Mouse (Mus musculus): ENCODE measurements around the gene Olfr399. TPM values are rescaled to one million over a fixed set of nuclear protein-coding genes. Genes with fewer than 3 reads are reported as not detected.

Olfr399 gene
- polyA plus RNA-seq (2014; fragmentation: Nextera tagmentation; extraction: Ambion mirVana): not detected in 2 replicates

DNA sequence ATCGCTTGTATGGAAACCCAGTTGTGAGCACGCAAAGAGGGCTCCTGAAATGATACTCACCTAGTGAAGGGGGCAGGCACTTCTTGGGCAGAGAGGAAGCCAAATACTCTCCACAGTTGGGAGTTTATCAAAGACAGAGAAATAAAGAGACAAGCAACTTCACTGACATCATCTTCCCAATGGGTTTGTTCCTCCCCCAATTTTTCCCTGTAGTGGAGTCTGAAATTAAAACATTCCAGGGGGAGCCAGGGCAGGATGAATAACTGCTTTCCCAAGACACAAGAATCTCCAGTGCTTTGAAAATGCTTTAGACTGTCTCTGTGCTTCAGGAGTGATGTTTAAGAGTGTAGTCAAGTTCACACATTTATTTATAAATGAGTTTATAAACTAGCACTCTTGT lies at the start of gene Olfr399, which contains the start of gene Olfr139:
Olfr399 (minus strand) TSS at position 165 of the 400 bp plus-strand sequence.
Olfr139 (minus strand) TSS at position 101 of the 400 bp plus-strand sequence.
- DNase-seq (ENCODE audit: low spot score) (no peak), ATAC-seq (no peak)
- Histone ChIP-seq H3K4me1 (ENCODE audit: control insufficient read depth, insufficient read depth, low read length) (no peaks in the 10 kb centered on the region), H3K9me3 (replicated peaks; ENCODE audit: control insufficient read depth, low read length) (peaks cover 8% of the 10 kb centered on the region; the same call in 1 of the 2 replicates), H3K27me3 (replicated peaks; ENCODE audit: control insufficient read depth, insufficient read depth, low read length) (no peaks in the 10 kb centered on the region), H3K27ac (ENCODE audit: low read depth, low read length) (no peak within 1 kb of the TSS), H3K9ac (ENCODE audit: low read length) (no peak within 1 kb of the TSS), H3K4me2 (ENCODE audit: low read length) (no peak within 1 kb of the TSS), H3K36me3 (ENCODE audit: control insufficient read depth, insufficient read depth, low read length) (no peaks in the 10 kb centered on the region), H3K4me3 (ENCODE audit: low read depth, low read length) (no peak within 1 kb of the TSS)
- WGBS: 75% methylated on average over 2 of the region's 2 CpGs

DNA sequence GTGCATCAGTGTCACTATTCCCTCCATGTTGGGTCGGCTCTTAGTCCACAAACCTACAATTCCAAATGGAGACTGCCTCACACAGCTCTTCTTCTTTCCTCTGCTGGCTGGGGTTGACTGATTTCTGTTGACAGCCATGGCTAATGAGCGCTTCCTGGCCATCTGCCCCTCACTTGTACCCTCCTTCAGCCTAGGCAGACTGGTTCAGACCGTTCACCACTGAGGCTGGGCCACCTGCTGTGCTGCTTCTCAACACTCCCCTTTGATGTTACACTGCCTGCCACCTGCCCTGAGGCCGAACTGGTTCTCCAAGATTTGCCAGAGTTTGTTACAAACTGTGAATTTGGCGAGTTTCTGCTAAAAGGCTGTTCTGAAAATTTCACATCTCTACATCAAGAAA lies 48.7 kb upstream of the Olfr399 start:
- Histone ChIP-seq H3K9me3 (replicated peaks; ENCODE audit: control insufficient read depth, low read length) (peaks cover 8% of the 10 kb centered on the region; the same call in 1 of the 2 replicates), H3K9ac (ENCODE audit: low read length) (no peak overlapping the region), H3K36me3 (ENCODE audit: control insufficient read depth, insufficient read depth, low read length) (no peaks in the 10 kb centered on the region), H3K4me1 (ENCODE audit: control insufficient read depth, insufficient read depth, low read length) (no peaks in the 10 kb centered on the region), H3K4me2 (ENCODE audit: low read length) (no peak overlapping the region), H3K4me3 (ENCODE audit: low read depth, low read length) (no peak overlapping the region), H3K27ac (ENCODE audit: low read depth, low read length) (no peak overlapping the region), H3K27me3 (replicated peaks; ENCODE audit: control insufficient read depth, insufficient read depth, low read length) (no peaks in the 10 kb centered on the region)
- ATAC-seq (no peak), DNase-seq (ENCODE audit: low spot score) (no peak)
- WGBS: 44% methylated on average over 5 of the region's 5 CpGs

DNA sequence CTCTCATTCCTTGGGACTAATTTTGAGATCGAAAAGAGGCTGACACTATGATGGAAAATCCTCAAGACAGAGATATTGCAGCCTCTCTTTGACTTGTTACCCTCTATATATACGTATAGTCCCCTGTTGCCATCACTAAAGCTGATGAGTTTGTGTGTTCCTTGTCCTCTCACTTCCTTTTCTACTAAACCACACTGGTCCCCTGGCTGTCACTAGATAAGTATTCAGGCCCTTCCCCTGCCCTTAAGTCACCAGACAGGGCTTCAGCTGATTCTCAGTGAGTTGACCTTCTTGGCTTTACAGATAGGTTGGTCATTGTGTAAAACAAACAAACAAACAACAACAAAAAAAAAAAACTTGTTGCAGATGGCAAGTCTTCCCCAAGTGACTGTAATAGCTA lies 45.1 kb upstream of the Olfr399 start:
- no peaks in the 10 kb centered on the region for H3K4me1 ChIP-seq (ENCODE audit: control insufficient read depth, insufficient read depth, low read length)
- H3K9ac ChIP-seq (ENCODE audit: low read length): no peak overlapping the region
- no peaks in the 10 kb centered on the region for H3K27me3 ChIP-seq (replicated peaks; ENCODE audit: control insufficient read depth, insufficient read depth, low read length)
- no peak for DNase-seq (ENCODE audit: low spot score)
- H3K36me3 ChIP-seq (ENCODE audit: control insufficient read depth, insufficient read depth, low read length): no peaks in the 10 kb centered on the region
- ATAC-seq: no peak
- no peak overlapping the region for H3K27ac ChIP-seq (ENCODE audit: low read depth, low read length)
- H3K9me3 ChIP-seq (replicated peaks; ENCODE audit: control insufficient read depth, low read length): peaks cover 6% of the 10 kb centered on the region; the same call in 1 of the 2 replicates
- WGBS: 44% methylated on average over 2 of the region's 2 CpGs
- no peak overlapping the region for H3K4me2 ChIP-seq (ENCODE audit: low read length)
- H3K4me3 ChIP-seq (ENCODE audit: low read depth, low read length): no peak overlapping the region

DNA sequence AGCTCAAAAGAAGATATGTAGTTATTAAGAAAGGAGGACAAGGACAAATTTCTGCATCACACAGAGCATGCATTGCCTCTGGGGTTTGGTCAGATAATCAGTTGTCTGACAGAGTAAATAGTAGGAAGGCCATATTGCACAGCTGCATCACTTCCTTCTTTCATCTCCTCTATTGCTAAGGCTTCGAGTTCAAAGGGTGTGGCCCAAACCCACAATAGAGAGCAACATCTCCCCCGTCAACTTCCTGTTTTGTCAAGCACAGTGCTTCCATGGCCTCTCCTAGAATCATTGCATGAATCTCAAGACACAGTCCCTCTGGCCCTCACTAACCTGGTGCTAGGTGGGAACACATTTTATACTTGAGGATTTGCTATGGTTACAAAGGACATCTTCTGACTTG lies 44.3 kb upstream of the Olfr399 start:
- DNase-seq (ENCODE audit: low spot score) (no peak), ATAC-seq (no peak)
- 72% methylated on average over 2 of the region's 2 CpGs for WGBS
- Histone ChIP-seq H3K9ac (ENCODE audit: low read length) (no peak overlapping the region), H3K9me3 (replicated peaks; ENCODE audit: control insufficient read depth, low read length) (peaks cover 6% of the 10 kb centered on the region; the same call in 1 of the 2 replicates), H3K27ac (ENCODE audit: low read depth, low read length) (no peak overlapping the region), H3K4me3 (ENCODE audit: low read depth, low read length) (no peak overlapping the region), H3K4me2 (ENCODE audit: low read length) (no peak overlapping the region), H3K4me1 (ENCODE audit: control insufficient read depth, insufficient read depth, low read length) (no peaks in the 10 kb centered on the region), H3K27me3 (replicated peaks; ENCODE audit: control insufficient read depth, insufficient read depth, low read length) (no peaks in the 10 kb centered on the region), H3K36me3 (ENCODE audit: control insufficient read depth, insufficient read depth, low read length) (no peaks in the 10 kb centered on the region)

DNA sequence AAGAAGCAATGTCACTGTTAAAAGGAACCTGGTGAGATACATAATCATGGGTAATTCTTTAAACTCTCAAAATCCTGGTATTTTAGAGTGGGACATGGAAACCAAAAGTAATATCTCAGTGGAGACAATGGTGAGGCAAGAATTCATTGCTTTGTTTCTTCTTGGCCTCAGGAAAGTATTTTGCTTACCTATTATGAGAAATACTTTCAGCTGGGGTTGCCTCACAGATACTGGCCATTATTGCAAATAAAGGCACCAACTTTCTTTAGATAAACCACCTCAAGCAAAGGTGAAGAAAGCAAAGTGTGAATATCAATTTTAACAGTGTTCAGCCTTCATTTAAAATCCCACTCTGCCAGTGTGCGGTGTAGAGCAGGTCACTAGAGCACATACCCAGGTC lies 13.2 kb upstream of the Olfr399 start, which contains the start of gene Zfp616:
Zfp616 (plus strand) TSS at position 301 of the 400 bp plus-strand sequence.
- H3K36me3 ChIP-seq (ENCODE audit: control insufficient read depth, insufficient read depth, low read length): no peaks in the 10 kb centered on the region
- no peak within 1 kb of the TSS for H3K4me3 ChIP-seq (ENCODE audit: low read depth, low read length)
- no peak within 1 kb of the TSS for H3K27ac ChIP-seq (ENCODE audit: low read depth, low read length)
- ATAC-seq: no peak
- no peaks in the 10 kb centered on the region for H3K4me1 ChIP-seq (ENCODE audit: control insufficient read depth, insufficient read depth, low read length)
- H3K27me3 ChIP-seq (replicated peaks; ENCODE audit: control insufficient read depth, insufficient read depth, low read length): no peaks in the 10 kb centered on the region
- H3K4me2 ChIP-seq (ENCODE audit: low read length): no peak within 1 kb of the TSS
- no peak within 1 kb of the TSS for H3K9ac ChIP-seq (ENCODE audit: low read length)
- peaks cover 11% of the 10 kb centered on the region; the same call in 1 of the 2 replicates for H3K9me3 ChIP-seq (replicated peaks; ENCODE audit: control insufficient read depth, low read length)
- 97% methylated on average over 1 of the region's 1 CpGs for WGBS
- DNase-seq (ENCODE audit: low spot score): no peak

DNA sequence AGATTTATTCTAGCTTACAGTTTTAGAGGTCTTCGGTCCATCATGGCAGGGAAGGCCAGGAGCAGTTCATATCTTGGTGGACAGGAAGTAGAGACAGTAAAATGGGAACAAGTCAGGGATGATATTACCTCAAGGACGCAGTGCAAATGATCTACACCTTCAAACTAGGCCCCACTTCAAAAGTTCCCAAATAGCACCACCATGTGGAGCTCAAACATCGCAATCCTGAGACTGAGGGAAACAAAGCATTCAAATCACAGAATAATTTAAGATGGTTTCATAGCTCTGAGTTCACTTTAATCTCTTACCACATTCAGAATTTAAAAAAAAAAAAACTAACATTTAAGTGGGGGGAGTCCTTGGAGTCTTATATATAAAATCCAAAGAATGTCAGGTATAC lies 5.1 kb downstream of the Olfr399 start:
- no peak overlapping the region for H3K4me3 ChIP-seq (ENCODE audit: low read depth, low read length)
- peaks cover 8% of the 10 kb centered on the region; the same call in 1 of the 2 replicates for H3K9me3 ChIP-seq (replicated peaks; ENCODE audit: control insufficient read depth, low read length)
- no peaks in the 10 kb centered on the region for H3K36me3 ChIP-seq (ENCODE audit: control insufficient read depth, insufficient read depth, low read length)
- H3K27me3 ChIP-seq (replicated peaks; ENCODE audit: control insufficient read depth, insufficient read depth, low read length): no peaks in the 10 kb centered on the region
- no peak for ATAC-seq
- H3K27ac ChIP-seq (ENCODE audit: low read depth, low read length): no peak overlapping the region
- WGBS: 68% methylated on average over 3 of the region's 3 CpGs
- no peak overlapping the region for H3K4me2 ChIP-seq (ENCODE audit: low read length)
- DNase-seq (ENCODE audit: low spot score): no peak
- H3K4me1 ChIP-seq (ENCODE audit: control insufficient read depth, insufficient read depth, low read length): no peaks in the 10 kb centered on the region
- H3K9ac ChIP-seq (ENCODE audit: low read length): no peak overlapping the region

Other genes starting within 250 kb of the Olfr399 start
- not detected in 2 replicates for gene Olfr392, start 239.6 kb downstream of the Olfr399 start, polyA plus RNA-seq (2014; fragmentation: Nextera tagmentation; extraction: Ambion mirVana)
- not detected in 2 replicates for gene Olfr393, start 205.2 kb downstream of the Olfr399 start, polyA plus RNA-seq (2014; fragmentation: Nextera tagmentation; extraction: Ambion mirVana)
- gene Olfr394, start 165.8 kb downstream of the Olfr399 start, polyA plus RNA-seq (2014; fragmentation: Nextera tagmentation; extraction: Ambion mirVana): not detected in 2 replicates
- gene Olfr395, start 147.3 kb downstream of the Olfr399 start, polyA plus RNA-seq (2014; fragmentation: Nextera tagmentation; extraction: Ambion mirVana): not detected in 2 replicates
- not detected in 2 replicates for gene Olfr23, start 119.9 kb downstream of the Olfr399 start, polyA plus RNA-seq (2014; fragmentation: Nextera tagmentation; extraction: Ambion mirVana)
- not detected in 2 replicates for gene Olfr397, start 95.8 kb downstream of the Olfr399 start, polyA plus RNA-seq (2014; fragmentation: Nextera tagmentation; extraction: Ambion mirVana)
- gene Olfr398, start 66.2 kb downstream of the Olfr399 start, polyA plus RNA-seq (2014; fragmentation: Nextera tagmentation; extraction: Ambion mirVana): not detected in 2 replicates
- not detected in 2 replicates for gene Olfr139, start 64 bp downstream of the Olfr399 start, polyA plus RNA-seq (2014; fragmentation: Nextera tagmentation; extraction: Ambion mirVana)
- not detected in 2 replicates for gene Zfp616, start 13.3 kb upstream of the Olfr399 start, polyA plus RNA-seq (2014; fragmentation: Nextera tagmentation; extraction: Ambion mirVana)
- gene Olfr401, start 57.1 kb upstream of the Olfr399 start, polyA plus RNA-seq (2014; fragmentation: Nextera tagmentation; extraction: Ambion mirVana): not detected in 2 replicates
- gene Olfr402, start 96.9 kb upstream of the Olfr399 start, polyA plus RNA-seq (2014; fragmentation: Nextera tagmentation; extraction: Ambion mirVana): not detected in 2 replicates
- gene Olfr403, start 129.6 kb upstream of the Olfr399 start, polyA plus RNA-seq (2014; fragmentation: Nextera tagmentation; extraction: Ambion mirVana): not detected in 2 replicates
- gene Olfr43, start 154.8 kb upstream of the Olfr399 start, polyA plus RNA-seq (2014; fragmentation: Nextera tagmentation; extraction: Ambion mirVana): not detected in 2 replicates
- not detected in 2 replicates for gene Olfr406, start 203.2 kb upstream of the Olfr399 start, polyA plus RNA-seq (2014; fragmentation: Nextera tagmentation; extraction: Ambion mirVana)
- not detected in 2 replicates for gene Olfr59, start 227.1 kb upstream of the Olfr399 start, polyA plus RNA-seq (2014; fragmentation: Nextera tagmentation; extraction: Ambion mirVana)